Mouse (Mus musculus) C2C12 (cell line): Measurements from ENCODE around the gene Camta1. TPM values are rescaled to one million over a fixed set of nuclear protein-coding genes. Genes with fewer than 3 reads are reported as not detected.

Source experiments
- H3K27me3 ChIP-seq: one replicate; pipeline ENCODE4 v1.6.1; 2011; ENCODE audit not compliant: control insufficient read depth, insufficient read depth, insufficient read length
- H3K36me3 ChIP-seq: one replicate; pipeline ENCODE4 v1.6.1; 2011; ENCODE audit not compliant: control insufficient read depth, insufficient read depth
- H3K4me3 ChIP-seq: one replicate; pipeline ENCODE4 v1.5.1; 2011; ENCODE audit warnings: mild to moderate bottlenecking, control low read depth; ENCODE audit not compliant: poor library complexity, insufficient read depth, severe bottlenecking
- H3K79me2 ChIP-seq: one replicate; pipeline ENCODE4 v1.6.1; 2011; ENCODE audit not compliant: control insufficient read depth, insufficient read depth
- H3K79me3 ChIP-seq: one replicate; pipeline ENCODE4 v1.6.1; 2011; ENCODE audit warnings: low read depth, control low read depth
- H3ac ChIP-seq: one replicate; pipeline ENCODE3; 2011; ENCODE audit warnings: low read depth; ENCODE audit not compliant: control insufficient read depth, insufficient read length
- CEBPB ChIP-seq: IDR thresholded peaks from one replicate; pipeline ENCODE4 v1.6.1; 2011; ENCODE audit warnings: low read depth, mild to moderate bottlenecking, control low read depth, moderate library complexity
- CTCF ChIP-seq: IDR thresholded peaks from one replicate; pipeline ENCODE4 v1.5.1; 2011; ENCODE audit not compliant: control insufficient read depth, insufficient read depth, insufficient read length
- FOSL1 ChIP-seq: IDR thresholded peaks from one replicate; pipeline ENCODE4 v1.8.0; 2011; ENCODE audit warnings: mild to moderate bottlenecking, low read length; ENCODE audit not compliant: poor library complexity, insufficient read depth, severe bottlenecking
- MAX ChIP-seq: IDR thresholded peaks from one replicate; pipeline ENCODE4 v1.6.1; 2011; ENCODE audit warnings: mild to moderate bottlenecking, control low read depth
- MYOD1 ChIP-seq: IDR thresholded peaks from one replicate; pipeline ENCODE4 v1.6.1; 2011; ENCODE audit warnings: low read depth; ENCODE audit not compliant: control insufficient read depth, insufficient read length
- MYOG ChIP-seq: IDR thresholded peaks from one replicate; pipeline ENCODE4 v1.6.1; 2011; ENCODE audit not compliant: control insufficient read depth, insufficient read length; ENCODE audit errors: extremely low read depth
- USF1 ChIP-seq: IDR thresholded peaks from one replicate; pipeline ENCODE4 v1.6.1; 2011; ENCODE audit warnings: low read depth, mild to moderate bottlenecking, control low read depth, moderate library complexity
- polyA plus RNA-seq: library from polyadenylated mRNA; unstranded; fragments of >200 nt; fragmentation: generic; extraction: Trizol; gene quantifications from one replicate; pipeline ENCODE4 v1.2.1, GENCODE M21; 2012; ENCODE audit warnings: missing spikeins

The Camta1 gene
- polyA plus RNA-seq, 1 experiment, result 21.7 TPM

DNA sequence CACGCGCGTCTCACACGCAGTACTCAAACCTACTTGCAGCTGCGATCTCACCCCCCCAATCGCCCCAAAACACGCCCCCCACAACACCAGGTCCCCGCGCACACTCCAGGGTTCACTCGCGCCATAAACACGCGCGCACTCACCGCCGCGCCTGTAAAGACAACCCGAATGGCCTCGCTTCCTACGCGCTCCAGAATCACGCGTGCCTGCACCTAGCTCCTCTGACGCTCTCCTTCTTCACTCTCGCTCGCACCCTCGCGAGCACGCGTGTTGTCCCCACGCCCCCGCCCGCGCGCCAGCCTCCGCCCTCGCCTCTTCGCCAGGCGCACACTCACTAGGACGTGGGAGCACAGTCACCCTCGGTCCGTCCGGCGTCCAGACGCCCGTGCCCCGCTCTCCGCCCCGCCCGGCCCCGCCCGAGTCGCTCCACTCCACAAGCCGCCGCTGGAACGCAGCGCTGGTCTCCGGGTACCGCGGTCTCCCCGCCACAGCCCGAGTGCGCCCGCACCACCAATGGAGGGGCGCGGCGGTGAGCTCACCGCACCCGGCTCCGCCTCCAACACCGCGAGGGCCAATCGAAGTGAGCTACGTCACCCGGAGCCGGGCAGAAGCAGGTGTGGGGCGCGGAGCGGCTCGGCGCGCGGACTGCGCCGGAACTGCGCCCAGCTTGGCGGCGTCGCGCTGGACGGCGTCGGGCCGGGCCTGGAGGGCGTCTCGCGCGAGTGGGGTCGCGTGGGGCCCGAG is 753.5 kb downstream of the Camta1 start:
- H3ac ChIP-seq, result no peak overlapping the region
- no peak overlapping the region for H3K4me3 ChIP-seq
- H3K27me3 ChIP-seq, result peaks cover 71% of the 10 kb centered on the region

DNA sequence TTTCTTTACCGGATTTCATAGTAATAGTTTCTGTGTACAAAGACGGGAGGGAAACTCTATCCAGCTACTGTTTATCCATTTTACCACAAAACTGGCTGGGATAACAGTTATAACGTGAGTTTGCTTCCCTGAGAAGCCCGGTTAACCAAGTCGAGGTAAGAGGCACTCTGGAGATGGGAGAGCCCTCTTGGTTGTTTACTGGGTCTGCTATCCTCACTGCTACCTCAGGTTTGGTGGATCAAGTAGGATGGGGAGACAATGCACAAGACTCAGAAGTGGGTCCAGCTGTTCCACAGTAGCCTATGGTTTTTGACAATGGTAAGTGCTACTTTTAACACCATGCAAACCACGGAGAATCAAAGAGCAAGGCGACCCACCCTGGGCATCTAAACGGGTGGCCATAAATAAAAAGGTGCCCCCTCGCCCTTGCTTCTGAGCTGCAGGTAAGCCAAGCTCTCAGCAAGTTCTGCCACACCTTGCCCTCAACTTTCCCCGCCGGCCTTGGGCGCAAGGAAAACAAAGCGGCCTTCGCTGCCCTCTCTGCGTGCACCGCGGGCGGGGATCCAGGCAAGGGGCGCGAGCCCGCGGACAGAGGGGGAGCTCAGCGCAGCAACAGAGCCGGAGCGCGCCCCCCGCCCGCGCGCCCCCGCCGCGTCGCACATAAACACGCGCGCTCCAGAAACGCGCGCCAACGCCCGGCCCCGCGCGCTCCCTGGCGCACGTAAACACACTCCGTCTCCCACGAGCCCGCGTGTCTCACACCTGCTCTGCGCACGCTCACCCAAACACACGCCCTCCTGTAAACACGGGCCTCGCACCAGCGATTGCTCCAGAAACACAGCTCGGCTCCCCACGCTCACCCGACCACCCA is 754.3 kb downstream of the Camta1 start:
- peaks cover 77% of the 10 kb centered on the region for H3K27me3 ChIP-seq
- no peaks in the 10 kb centered on the region for H3K79me3 ChIP-seq
- H3K79me2 ChIP-seq, result no peaks in the 10 kb centered on the region
- no peaks in the 10 kb centered on the region for H3K36me3 ChIP-seq
- TF ChIP-seq MYOG, result no peak
- no peak overlapping the region for H3ac ChIP-seq
- no peak overlapping the region for H3K4me3 ChIP-seq

More for the DNA sequence above, 753.5 kb downstream of the Camta1 start:
- no peaks in the 10 kb centered on the region for H3K36me3 ChIP-seq
- H3K79me3 ChIP-seq, result no peaks in the 10 kb centered on the region
- no peaks in the 10 kb centered on the region for H3K79me2 ChIP-seq
- TF ChIP-seq MAX (no peak), CEBPB (no peak), CTCF (no peak), USF1 (no peak)

DNA sequence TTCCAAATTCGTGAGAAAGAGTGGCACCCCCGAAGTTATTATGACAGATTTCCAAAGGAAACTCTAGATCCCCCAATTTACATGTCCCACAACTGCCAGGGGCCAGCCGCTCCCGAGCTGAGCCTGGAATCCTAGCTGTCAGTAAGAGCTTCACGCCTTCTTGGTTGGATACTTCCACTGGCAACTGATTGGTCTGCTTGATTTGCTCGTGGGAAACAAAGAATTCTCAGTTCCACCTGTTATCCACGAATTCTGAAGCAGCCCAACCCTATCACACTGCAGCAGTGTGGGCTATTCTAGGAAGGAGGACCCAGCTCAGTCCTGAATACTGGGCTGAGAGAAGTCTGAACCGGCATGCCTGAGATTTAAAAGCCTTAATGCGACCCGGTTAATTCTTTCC is 755.2 kb downstream of the Camta1 start:
- H3K27me3 ChIP-seq, result peaks cover 82% of the 10 kb centered on the region
- TF ChIP-seq FOSL1, result no peak
- TF ChIP-seq MAX, result no peak
- no peaks in the 10 kb centered on the region for H3K36me3 ChIP-seq
- H3K79me2 ChIP-seq, result no peaks in the 10 kb centered on the region
- no peaks in the 10 kb centered on the region for H3K79me3 ChIP-seq
- H3ac ChIP-seq, result no peak overlapping the region
- H3K4me3 ChIP-seq, result no peak overlapping the region

DNA sequence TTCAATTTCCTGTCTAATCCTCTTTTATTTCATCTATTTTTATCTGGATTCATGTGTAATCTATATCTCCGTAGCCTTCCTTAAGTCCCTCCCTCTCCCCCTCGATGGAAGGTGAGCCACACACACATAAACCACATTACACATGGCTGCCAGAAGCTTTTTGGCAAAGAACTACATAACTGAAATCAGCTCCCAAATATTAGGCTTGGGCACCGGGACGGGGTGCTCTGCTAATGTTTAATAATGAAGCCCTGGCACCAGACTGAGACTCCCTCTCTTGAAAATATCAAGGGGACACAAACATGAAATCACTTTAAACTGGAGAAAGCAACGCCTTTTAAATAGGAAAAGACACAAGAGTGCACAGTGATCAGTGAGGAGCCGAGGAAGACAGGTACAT is 755.8 kb downstream of the Camta1 start:
- H3K27me3 ChIP-seq, result peaks cover 82% of the 10 kb centered on the region
- no peak overlapping the region for H3ac ChIP-seq
- no peaks in the 10 kb centered on the region for H3K79me2 ChIP-seq
- H3K79me3 ChIP-seq, result no peaks in the 10 kb centered on the region
- no peak overlapping the region for H3K4me3 ChIP-seq
- no peaks in the 10 kb centered on the region for H3K36me3 ChIP-seq
- TF ChIP-seq MYOG (no peak), USF1 (no peak), MAX (no peak), MYOD1 (no peak), CEBPB (no peak), CTCF (no peak), FOSL1 (no peak)

DNA sequence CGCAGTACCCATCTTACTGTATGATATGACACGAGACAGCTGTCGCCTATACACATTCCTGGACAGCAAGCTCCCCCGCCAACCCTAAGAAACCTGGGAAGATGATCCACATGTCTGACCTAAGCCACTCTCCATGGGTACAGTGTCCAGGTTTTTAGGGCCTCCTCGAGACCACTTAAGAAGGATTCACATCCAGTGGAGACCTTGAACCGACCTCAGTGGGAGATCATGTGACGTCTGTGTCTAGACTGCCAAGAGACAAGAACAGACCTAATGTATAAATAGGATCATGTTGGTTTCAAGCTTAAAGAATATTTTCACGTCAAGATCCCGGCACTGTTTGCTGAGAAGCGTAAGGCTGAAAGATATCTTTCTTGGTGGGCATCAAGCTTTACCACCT is 757.5 kb downstream of the Camta1 start:
- H3K36me3 ChIP-seq, result no peaks in the 10 kb centered on the region
- no peaks in the 10 kb centered on the region for H3K79me3 ChIP-seq
- no peak overlapping the region for H3ac ChIP-seq
- H3K79me2 ChIP-seq, result no peaks in the 10 kb centered on the region
- TF ChIP-seq CEBPB (no peak), MAX (no peak), FOSL1 (no peak), MYOG (no peak), MYOD1 (no peak), USF1 (no peak), CTCF (no peak)
- H3K27me3 ChIP-seq, result peaks cover 81% of the 10 kb centered on the region
- no peak overlapping the region for H3K4me3 ChIP-seq

DNA sequence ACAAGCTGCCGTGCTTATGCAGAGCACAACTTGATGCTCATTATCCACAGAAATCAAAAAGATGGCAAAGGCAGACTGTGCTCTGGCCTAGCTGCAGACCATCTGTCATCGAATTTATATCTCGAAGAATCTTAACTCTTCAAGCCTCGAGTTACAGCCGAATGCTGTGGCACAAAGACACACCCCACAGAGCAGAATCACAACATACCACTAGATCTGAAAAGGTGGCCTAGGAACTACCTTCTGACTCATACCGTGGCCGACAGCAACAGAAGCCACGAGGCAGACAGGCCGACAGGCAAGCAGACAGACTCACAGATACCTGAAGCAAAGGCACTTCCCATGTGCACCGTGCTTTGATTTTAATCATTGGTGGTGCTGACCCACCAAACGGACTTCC is 758.0 kb downstream of the Camta1 start:
- no peaks in the 10 kb centered on the region for H3K79me2 ChIP-seq
- TF ChIP-seq FOSL1 (no peak), MYOG (no peak), USF1 (no peak), CEBPB (no peak), MAX (no peak), MYOD1 (no peak), CTCF (no peak)
- H3K79me3 ChIP-seq, result no peaks in the 10 kb centered on the region
- no peak overlapping the region for H3K4me3 ChIP-seq
- H3ac ChIP-seq, result no peak overlapping the region
- peaks cover 81% of the 10 kb centered on the region for H3K27me3 ChIP-seq
- no peaks in the 10 kb centered on the region for H3K36me3 ChIP-seq
